Mouse (Mus musculus): Measurements from ENCODE around the gene Crb1.

The Crb1 gene

GRCm38 (mm10) chr1:139210505-139210904 is 166.4 kb downstream of the Crb1 start:
- DNase-seq: no peak

DNA sequence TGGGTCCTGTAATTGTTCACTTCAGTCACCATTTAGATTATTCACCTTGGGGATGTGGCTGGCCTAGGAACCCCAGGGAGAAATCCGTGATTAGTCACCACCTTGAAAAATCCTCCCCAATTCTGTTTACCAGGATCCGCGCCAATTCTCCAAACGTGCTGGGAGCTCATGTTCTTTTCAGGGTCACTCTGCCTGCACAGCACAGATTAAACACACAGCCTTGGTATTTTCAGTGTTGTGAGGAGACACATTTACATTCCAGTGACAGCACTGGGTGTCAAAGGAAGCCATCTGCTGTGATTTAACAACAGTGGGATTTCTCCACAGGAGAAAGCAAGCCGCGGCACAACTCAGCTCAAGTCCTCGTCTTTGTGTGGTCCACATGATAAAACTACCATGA is 167.1 kb downstream of the Crb1 start:
- DNase-seq: peak; percentile 21

GRCm38 (mm10) chr1:139206259-139206658 is 170.6 kb downstream of the Crb1 start:
- no peak for DNase-seq

DNA sequence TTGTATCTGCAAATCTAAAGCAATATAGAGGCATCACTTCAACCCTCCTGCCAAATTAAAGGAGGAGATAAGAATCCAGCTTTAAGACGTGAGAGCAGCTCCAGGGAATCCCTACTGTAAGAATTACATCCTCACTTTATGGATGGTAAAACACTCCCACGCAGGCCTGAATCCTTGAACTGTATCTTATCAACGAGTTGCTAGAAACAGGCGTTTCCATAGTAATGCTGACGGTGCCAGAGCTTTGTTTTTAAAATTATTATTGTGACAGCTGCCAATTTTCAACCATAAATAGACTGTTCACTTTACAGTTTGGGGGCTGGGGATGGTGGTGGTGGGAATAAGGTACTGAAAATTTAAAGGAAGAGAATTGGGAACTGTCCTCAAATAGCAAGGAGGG is 173.9 kb downstream of the Crb1 start:
- no peak for DNase-seq

DNA sequence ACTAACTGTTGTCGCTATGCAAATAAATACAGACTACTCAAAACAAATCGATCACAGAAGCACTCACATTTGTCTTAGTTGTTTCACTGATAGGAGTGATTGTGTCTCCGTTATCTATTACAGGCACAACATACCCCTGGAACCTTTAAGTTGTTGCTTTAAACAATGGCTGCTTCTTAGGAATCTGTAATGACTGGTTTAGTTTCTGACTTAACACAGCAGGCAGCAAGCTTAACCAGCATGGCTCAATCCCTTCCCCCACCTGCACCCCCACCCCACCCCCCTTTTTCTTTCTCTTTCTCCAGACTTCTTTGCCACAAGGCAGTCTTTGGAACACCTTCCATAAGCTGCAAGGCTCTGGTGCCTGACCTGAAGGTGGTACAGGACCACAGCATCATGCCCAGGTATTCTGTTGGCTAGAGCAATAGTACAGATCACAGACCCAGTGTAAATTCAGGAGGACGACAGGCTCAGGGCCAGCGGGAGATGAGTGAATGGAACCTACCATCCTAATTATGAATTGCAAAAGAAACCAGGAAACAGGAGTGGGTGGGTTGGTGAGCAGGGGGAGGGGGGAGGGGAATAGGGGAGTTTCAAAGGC is 182.4 kb downstream of the Crb1 start:
- DNase-seq: no peak

DNA sequence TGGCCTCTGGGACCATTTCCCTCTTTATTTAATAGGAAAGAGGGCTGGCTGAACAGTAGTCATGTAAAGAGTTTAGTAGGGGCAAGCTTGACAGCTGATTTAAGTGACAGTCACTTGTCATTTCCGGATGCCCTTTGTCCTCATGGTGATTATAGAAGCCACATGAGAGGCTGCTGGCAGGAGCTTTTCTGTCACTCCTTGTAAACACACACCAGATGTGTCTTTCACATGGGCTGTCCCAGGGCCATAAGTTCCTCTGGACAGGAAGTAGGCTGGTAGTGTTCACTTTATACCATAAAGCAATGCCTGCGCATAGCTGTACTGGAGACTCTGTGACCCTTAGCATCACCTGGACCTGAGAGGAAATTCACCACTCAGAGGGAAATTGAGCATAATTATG is 182.9 kb downstream of the Crb1 start:
- DNase-seq: no peak

DNA sequence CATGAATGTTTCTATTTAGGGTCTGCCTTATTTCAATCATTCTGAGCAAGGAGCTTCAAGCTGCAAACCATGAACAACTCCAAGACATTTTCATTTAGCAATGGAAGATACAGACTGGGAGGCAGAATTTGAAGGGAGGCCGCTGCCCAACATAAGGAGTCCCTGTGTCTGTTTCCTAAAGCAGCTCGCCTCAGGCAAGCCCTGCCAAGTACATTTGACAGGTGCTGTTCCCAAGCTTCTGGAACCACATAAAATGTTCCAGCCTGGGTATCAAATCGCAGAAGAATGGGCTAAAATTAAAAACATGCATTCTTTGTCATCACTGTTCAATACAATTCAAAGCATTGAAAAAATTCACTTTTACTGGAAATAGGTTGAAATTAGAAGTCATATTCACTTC is 184.3 kb downstream of the Crb1 start:
- DNase-seq: no peak

DNA sequence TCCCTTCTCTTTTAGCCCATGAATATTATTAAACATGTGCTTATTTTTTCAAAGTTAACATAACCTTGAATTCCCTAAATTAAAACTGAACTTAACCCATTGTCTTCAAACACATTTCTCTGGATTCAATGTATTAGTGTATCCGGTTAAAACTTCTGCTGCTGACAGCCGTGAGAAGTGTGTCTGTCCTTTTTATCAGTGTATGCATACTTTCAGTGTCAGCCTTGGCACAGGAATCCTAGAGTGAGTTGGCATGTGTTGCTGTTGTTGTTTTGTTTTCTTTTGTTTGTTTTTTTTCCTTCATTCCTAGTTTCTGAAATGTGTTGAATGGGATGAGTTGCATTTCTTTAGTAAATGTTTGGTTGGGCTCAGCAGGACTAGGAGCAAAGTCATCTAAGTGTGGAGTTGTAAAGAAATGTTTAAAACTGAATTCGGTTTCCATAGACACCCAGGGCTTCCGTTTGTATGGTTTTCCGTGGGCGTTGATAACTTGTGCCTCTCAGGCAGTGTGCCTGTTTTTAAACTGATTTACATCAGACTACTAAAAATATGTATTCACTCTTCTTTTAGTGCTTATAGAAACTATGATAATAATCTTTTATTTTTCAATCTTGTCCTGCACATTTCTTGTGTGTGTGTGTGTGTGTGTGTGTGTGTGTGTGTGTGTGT is 196.3 kb downstream of the Crb1 start:
- DNase-seq: no peak

- no peak for DNase-seq
Observed at GRCm38 (mm10) chr1:139179707-139180106, 197.2 kb downstream of the Crb1 start.

- DNase-seq: no peak
Observed at GRCm38 (mm10) chr1:139174058-139174832, 202.7 kb downstream of the Crb1 start.

GRCm38 (mm10) chr1:139162814-139163213 is 214.1 kb downstream of the Crb1 start:
- DNase-seq: no peak

GRCm38 (mm10) chr1:139161619-139162018 is 215.3 kb downstream of the Crb1 start:
- DNase-seq: no peak

GRCm38 (mm10) chr1:139156397-139156796 is 220.5 kb downstream of the Crb1 start:
- no peak for DNase-seq

- DNase-seq: no peak
Observed at GRCm38 (mm10) chr1:139153493-139153892, 223.4 kb downstream of the Crb1 start.

- DNase-seq: no peak
Observed at GRCm38 (mm10) chr1:139153006-139153405, 223.9 kb downstream of the Crb1 start.

Data from right cerebral cortex, postnatal 4 days (tissue).